Mouse (Mus musculus) urinary bladder, adult 18-20 months (tissue): Measurements from ENCODE around the gene Slc17a5.
A peak's percentile ranks its signal among the peaks of the same experiment; 100 is the strongest.

Source experiments
- DNase-seq, 2 experiments: peaks; one replicate each; pipeline ENCODE4 v3.0.0; 2022; ENCODE audit warnings: low spot score in 2 of 2, mixed read lengths in 2 of 2

Gene Slc17a5

GRCm38 (mm10) chr9:78558586-78559214 lies 29.1 kb downstream of the Slc17a5 start:
- DNase-seq: no peak

GRCm38 (mm10) chr9:78557041-78557440 lies 30.8 kb downstream of the Slc17a5 start:
- no peak for DNase-seq

- peak; percentile 61 to 79 for DNase-seq
Observed at GRCm38 (mm10) chr9:78552984-78553383, 34.9 kb downstream of the Slc17a5 start.

GRCm38 (mm10) chr9:78551761-78552160 lies 36.1 kb downstream of the Slc17a5 start:
- no peak for DNase-seq

- no peak for DNase-seq
Observed at GRCm38 (mm10) chr9:78547742-78548141, 40.1 kb downstream of the Slc17a5 start.

DNA sequence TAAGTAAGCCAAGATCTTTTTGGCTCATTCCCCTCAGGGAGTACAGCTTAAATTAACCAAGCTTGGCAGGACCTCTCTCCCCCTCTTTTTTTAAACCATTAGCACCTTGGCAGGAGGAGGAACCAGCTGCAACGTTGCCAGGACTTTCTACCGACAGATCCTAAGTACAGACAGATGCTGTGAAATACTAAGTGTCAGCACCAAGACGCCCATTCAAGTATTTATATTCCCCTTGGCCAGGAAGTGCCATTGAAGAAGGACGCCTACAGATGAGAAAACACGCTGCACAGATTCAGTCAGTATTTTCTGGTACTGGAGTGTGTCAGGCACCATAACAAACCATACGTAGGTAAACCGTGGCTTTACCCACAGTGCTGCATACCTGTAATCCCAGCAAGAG lies 40.9 kb downstream of the Slc17a5 start:
- no peak for DNase-seq

DNA sequence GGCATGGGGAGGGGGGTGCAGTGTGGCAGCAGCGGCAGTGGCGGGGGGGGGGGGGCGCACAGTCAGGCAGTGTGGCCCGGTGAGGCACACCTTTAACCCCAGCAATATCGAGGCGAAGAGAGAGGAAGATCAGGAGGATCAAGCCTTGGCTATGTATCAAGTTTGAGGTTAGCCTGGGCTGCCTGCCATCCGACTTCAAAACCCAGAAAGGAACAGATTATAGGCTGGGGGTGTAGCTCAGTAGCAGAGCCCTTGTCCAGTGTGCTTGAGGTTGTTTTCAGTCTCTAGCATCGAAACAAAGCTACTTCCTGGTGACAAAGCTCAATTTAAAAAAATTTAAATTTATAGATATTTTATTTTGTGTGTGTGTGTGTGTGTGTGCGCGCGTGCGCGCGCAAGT lies 46.1 kb downstream of the Slc17a5 start:
- DNase-seq: no peak

- no peak for DNase-seq
Observed at GRCm38 (mm10) chr9:78538421-78538820, 49.4 kb downstream of the Slc17a5 start.

- DNase-seq: no peak
Observed at GRCm38 (mm10) chr9:78537154-78537873, 50.5 kb downstream of the Slc17a5 start.

- no peak for DNase-seq
Observed at GRCm38 (mm10) chr9:78534606-78535005, 53.2 kb downstream of the Slc17a5 start.

DNA sequence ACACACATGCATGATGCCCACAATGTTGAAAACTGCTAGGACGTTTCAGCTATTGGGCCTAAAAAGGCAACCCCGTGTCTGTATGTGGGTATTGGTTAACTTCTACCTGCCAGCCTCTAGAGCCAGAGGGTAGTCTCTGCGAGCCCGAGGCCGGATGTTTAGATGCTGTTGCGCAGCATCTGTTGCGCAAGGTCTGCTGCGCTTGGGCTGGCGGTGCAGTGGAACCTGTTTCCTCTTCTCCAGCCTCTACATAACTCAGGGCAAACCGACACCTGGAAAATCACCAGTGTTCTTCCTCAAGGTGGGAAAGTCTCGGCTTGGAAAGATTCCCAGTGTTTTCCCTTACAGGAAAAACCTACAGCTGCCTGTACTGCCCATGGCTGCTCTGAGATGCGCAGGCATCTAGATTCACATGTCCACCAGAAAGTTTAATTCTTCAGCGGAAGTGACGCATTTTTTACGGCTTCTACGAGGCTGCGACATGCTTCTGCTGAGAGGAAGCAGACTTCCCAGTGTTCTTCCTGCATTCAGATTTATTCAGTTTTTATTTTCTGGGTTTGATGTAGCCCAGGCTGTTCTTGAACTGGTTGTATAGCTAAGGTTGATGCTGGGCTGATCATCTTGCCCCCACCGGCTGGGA lies 54.4 kb downstream of the Slc17a5 start:
- DNase-seq: peak in 1 of 2 experiments; percentile 72

DNA sequence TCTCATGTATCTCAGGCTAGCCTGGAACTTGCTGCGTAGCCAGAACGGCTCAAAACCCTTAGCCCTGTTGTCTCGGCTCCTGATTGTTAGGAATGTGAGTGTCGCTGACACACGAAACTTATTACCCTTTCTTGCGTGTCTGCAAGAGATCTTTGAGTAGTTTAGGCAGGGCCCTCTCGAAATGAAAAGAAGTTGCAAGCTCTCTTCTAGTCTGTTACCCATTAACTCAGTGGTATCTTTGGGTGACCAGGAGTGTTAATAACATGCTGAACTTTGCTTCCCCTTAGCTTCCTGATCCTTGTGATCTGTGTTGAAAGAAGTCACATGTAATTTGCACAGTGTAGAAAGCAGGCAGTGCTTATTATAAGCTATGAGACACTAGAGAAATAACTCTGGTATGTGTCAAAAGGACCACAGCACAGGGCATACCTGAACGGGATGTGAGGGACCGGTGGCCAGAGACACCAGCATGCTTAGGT lies 55.5 kb downstream of the Slc17a5 start:
- no peak for DNase-seq

DNA sequence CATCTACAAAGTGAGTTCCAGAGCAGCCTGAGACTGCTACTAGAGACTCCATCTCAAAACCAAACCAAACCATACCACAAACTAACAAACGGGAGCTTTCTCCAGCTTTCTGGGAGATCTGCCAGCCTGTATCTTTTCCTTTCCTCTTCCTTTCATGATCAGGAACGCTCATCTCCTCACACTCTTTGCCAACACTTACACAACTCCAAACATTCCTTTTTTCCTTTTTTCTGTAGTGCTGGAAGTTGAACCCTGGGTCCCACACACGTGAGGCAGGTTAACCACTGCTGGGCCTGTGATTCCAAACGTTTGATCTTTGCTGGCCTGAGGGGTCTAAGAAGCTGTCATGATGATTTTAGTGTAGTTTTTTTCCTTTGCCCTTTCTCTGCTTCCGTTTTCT lies 56.0 kb downstream of the Slc17a5 start:
- DNase-seq: no peak

DNA sequence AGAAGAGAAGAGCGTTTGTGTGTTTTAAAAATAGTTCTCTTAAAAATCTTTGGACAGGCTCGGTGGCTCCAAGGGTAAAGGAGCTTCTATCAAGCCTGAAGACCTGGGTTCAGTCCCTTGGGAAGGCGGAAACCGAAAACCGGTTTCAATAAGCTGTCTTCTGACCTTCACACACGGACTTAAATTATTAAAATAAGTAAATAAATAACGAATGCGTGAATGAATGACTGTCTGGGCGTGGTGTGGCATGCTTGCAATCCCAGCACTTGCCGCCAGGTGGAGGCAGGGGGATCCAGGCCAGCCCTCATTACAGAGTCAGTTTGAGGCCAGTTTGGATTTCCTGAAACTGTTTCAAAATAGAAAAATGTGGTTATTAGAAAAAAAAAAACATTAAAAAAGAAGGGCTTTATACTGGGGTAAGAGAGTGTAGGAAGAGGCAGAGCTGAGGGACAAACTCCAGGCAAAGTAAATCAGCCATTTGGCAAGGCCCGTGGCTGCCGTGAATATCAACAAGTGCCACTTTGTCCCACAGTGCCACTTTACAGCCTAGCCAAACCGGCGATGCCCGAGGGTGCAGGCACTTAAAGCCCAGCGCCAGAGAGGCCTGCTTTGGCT lies 60.0 kb downstream of the Slc17a5 start:
- DNase-seq: peak; percentile 68 to 85

GRCm38 (mm10) chr9:78527301-78527761 lies 60.5 kb downstream of the Slc17a5 start:
- DNase-seq: peak; percentile 78 to 79

GRCm38 (mm10) chr9:78526206-78526605 lies 61.6 kb downstream of the Slc17a5 start:
- DNase-seq: no peak

DNA sequence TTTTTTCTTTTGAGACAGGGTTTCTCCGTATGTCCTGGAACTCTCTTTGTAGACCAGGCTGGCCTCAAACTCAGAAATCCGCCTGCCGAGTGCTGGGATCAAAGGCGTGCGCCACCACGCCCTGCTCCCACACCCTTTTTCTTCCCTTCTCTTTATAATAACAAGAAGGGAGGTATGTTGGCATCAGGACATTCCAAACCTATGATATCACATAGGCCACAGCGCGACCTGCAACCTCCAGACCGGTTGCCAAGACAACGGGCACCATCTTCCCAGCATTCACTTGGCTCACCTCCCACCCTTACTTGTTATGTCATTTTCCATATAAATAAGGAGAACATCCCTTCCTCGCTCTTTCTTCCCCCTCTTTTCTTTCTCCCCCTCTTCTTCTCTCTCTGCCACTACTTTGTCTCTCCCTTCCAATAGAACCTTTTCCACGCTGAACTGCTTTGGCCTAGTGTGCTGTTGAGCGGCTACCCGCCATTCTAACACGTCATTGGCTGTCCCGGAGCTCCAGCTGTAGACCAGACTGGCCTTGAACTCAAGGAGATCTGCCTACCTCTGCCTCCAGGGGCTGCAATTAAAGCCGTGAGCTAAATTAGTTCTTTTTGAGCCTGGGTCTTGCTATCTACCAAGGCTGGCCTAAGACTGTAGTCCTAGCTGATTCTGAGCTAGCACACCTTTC lies 62.2 kb downstream of the Slc17a5 start:
- no peak for DNase-seq

GRCm38 (mm10) chr9:78521689-78522088 lies 66.2 kb downstream of the Slc17a5 start:
- no peak for DNase-seq

DNA sequence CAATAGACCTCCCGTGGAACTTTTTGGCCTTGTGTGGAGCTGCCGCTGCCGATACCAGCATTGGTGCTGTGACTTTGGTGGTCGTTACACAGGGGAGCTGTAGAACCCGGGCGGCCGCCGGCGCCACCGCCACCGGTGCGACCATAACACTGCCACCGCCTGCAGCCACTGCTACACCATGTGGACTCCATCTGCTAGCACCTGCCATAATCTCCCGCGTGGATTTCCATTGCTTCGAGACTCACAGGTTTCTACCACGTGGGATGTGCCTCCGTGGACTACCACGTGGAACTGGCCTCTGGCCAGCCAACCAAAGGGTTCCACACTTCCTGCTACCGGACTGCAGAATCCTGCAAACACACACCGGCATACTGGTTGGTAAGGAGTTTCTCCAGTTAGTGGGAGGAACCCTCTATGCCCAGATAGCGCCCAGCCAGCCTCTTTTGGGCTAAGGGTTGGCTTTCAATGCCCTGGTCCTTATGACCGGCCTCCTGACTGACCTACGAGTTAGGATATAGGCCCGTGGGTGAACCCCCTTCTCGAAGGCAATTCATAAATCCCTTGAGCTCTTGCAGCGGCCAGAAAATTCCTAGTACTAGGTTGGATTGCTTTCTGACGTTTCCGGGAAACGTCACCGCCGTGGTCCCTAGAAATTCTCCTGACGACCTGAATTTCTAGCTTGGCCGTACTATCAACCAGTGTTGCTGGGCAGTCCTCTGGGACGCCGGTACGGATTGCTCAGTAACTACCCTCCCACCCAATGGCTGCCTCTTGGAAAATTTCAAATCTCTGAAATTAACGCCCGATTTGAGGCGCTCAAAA lies 66.8 kb downstream of the Slc17a5 start:
- DNase-seq: no peak

GRCm38 (mm10) chr9:78520127-78520779 lies 67.6 kb downstream of the Slc17a5 start:
- no peak for DNase-seq
